Mouse (Mus musculus): ENCODE data around the gene Rad51. TPM values are rescaled to one million over a fixed set of nuclear protein-coding genes. Genes with fewer than 3 reads are reported as not detected.

Rad51 gene
- polyA plus RNA-seq, 1 experiment, result 8.7 TPM

- Histone ChIP-seq H3K27ac (ENCODE audit: insufficient read depth, low read depth, low read length) (no peak overlapping the region), H3K36me3 (ENCODE audit: control insufficient read depth, insufficient read depth, low read length) (peaks cover 2% of the 10 kb centered on the region), H3K4me3 (ENCODE audit: low read depth, low read length) (peak overlapping the region; percentile 84), H3K27me3 (ENCODE audit: control insufficient read depth, insufficient read depth, low read length) (no peaks in the 10 kb centered on the region), H3K4me1 (ENCODE audit: control insufficient read depth, insufficient read depth, insufficient read length, low read length) (0 out of 2 replicates have a peak, but pooled peaks cover 2% of the 10 kb centered on the region)
- no peak for TF ChIP-seq POLR2A (IDR thresholded peaks at IDR 0.05; ENCODE audit: low read depth, low read length)
- TF ChIP-seq CTCF (IDR thresholded peaks at IDR 0.05; ENCODE audit: extremely low read depth, insufficient read length, insufficient replicate concordance, low read depth, low read length), result no peak
- WGBS, result 7% methylated on average over 20 of the region's 20 CpGs
Measured at GRCm38 (mm10) chr2:119113121-119113925, 730 bp downstream of the Rad51 start.

- Histone ChIP-seq H3K27ac (ENCODE audit: insufficient read depth, low read depth, low read length) (no peak overlapping the region), H3K27me3 (ENCODE audit: control insufficient read depth, insufficient read depth, low read length) (no peaks in the 10 kb centered on the region)
- no peak for TF ChIP-seq POLR2A (IDR thresholded peaks at IDR 0.05; ENCODE audit: low read depth, low read length)
- TF ChIP-seq CTCF (IDR thresholded peaks at IDR 0.05; ENCODE audit: extremely low read depth, insufficient read length, insufficient replicate concordance, low read depth, low read length), result no peak
Measured at GRCm38 (mm10) chr2:119136346-119136898, 23.8 kb downstream of the Rad51 start.

GRCm38 (mm10) chr2:119145199-119145598, 32.6 kb downstream of the Rad51 start:
- H3K36me3 ChIP-seq (ENCODE audit: control insufficient read depth, insufficient read depth, low read length), result peaks cover 84% of the 10 kb centered on the region
- TF ChIP-seq CTCF (IDR thresholded peaks at IDR 0.05; ENCODE audit: extremely low read depth, insufficient read length, insufficient replicate concordance, low read depth, low read length), result peak; percentile 54; the same call in 1 of the 2 replicates
- TF ChIP-seq POLR2A (IDR thresholded peaks at IDR 0.05; ENCODE audit: low read depth, low read length), result no peak
- no peaks in the 10 kb centered on the region for H3K4me1 ChIP-seq (ENCODE audit: control insufficient read depth, insufficient read depth, insufficient read length, low read length)
- H3K4me3 ChIP-seq (ENCODE audit: low read depth, low read length), result no peak overlapping the region
- H3K27ac ChIP-seq (ENCODE audit: insufficient read depth, low read depth, low read length), result no peak overlapping the region
- 84% methylated on average over 2 of the region's 2 CpGs for WGBS
- no peaks in the 10 kb centered on the region for H3K27me3 ChIP-seq (ENCODE audit: control insufficient read depth, insufficient read depth, low read length)

More at GRCm38 (mm10) chr2:119136346-119136898, 23.8 kb downstream of the Rad51 start:
- Histone ChIP-seq H3K36me3 (ENCODE audit: control insufficient read depth, insufficient read depth, low read length) (peaks cover 46% of the 10 kb centered on the region), H3K4me3 (ENCODE audit: low read depth, low read length) (no peak overlapping the region), H3K4me1 (ENCODE audit: control insufficient read depth, insufficient read depth, insufficient read length, low read length) (no peaks in the 10 kb centered on the region)
- WGBS, result 74% methylated on average over 5 of the region's 5 CpGs

GRCm38 (mm10) chr2:119146435-119146834, 33.8 kb downstream of the Rad51 start:
- Histone ChIP-seq H3K27me3 (ENCODE audit: control insufficient read depth, insufficient read depth, low read length) (no peaks in the 10 kb centered on the region), H3K36me3 (ENCODE audit: control insufficient read depth, insufficient read depth, low read length) (peaks cover 86% of the 10 kb centered on the region), H3K27ac (ENCODE audit: insufficient read depth, low read depth, low read length) (no peak overlapping the region), H3K4me1 (ENCODE audit: control insufficient read depth, insufficient read depth, insufficient read length, low read length) (no peaks in the 10 kb centered on the region), H3K4me3 (ENCODE audit: low read depth, low read length) (no peak overlapping the region)
- TF ChIP-seq CTCF (IDR thresholded peaks at IDR 0.05; ENCODE audit: extremely low read depth, insufficient read length, insufficient replicate concordance, low read depth, low read length), result no peak
- no peak for TF ChIP-seq POLR2A (IDR thresholded peaks at IDR 0.05; ENCODE audit: low read depth, low read length)
- 76% methylated on average over 6 of the region's 6 CpGs for WGBS

GRCm38 (mm10) chr2:119147160-119147678, 34.6 kb downstream of the Rad51 start:
- WGBS, result 90% methylated on average over 22 of the region's 22 CpGs
- H3K36me3 ChIP-seq (ENCODE audit: control insufficient read depth, insufficient read depth, low read length), result peaks cover 85% of the 10 kb centered on the region

GRCm38 (mm10) chr2:119147775-119148174, 35.2 kb downstream of the Rad51 start:
- Histone ChIP-seq H3K36me3 (ENCODE audit: control insufficient read depth, insufficient read depth, low read length) (peaks cover 83% of the 10 kb centered on the region), H3K27me3 (ENCODE audit: control insufficient read depth, insufficient read depth, low read length) (no peaks in the 10 kb centered on the region), H3K27ac (ENCODE audit: insufficient read depth, low read depth, low read length) (no peak overlapping the region), H3K4me3 (ENCODE audit: low read depth, low read length) (no peak overlapping the region), H3K4me1 (ENCODE audit: control insufficient read depth, insufficient read depth, insufficient read length, low read length) (no peaks in the 10 kb centered on the region)
- TF ChIP-seq POLR2A (IDR thresholded peaks at IDR 0.05; ENCODE audit: low read depth, low read length), result no peak
- no peak for TF ChIP-seq CTCF (IDR thresholded peaks at IDR 0.05; ENCODE audit: extremely low read depth, insufficient read length, insufficient replicate concordance, low read depth, low read length)
- 91% methylated on average over 8 of the region's 8 CpGs for WGBS

More at GRCm38 (mm10) chr2:119147160-119147678, 34.6 kb downstream of the Rad51 start:
- Histone ChIP-seq H3K27me3 (ENCODE audit: control insufficient read depth, insufficient read depth, low read length) (no peaks in the 10 kb centered on the region), H3K27ac (ENCODE audit: insufficient read depth, low read depth, low read length) (no peak overlapping the region), H3K4me3 (ENCODE audit: low read depth, low read length) (no peak overlapping the region), H3K4me1 (ENCODE audit: control insufficient read depth, insufficient read depth, insufficient read length, low read length) (no peaks in the 10 kb centered on the region)
- TF ChIP-seq POLR2A (IDR thresholded peaks at IDR 0.05; ENCODE audit: low read depth, low read length), result no peak
- TF ChIP-seq CTCF (IDR thresholded peaks at IDR 0.05; ENCODE audit: extremely low read depth, insufficient read length, insufficient replicate concordance, low read depth, low read length), result no peak

- peaks cover 60% of the 10 kb centered on the region for H3K36me3 ChIP-seq (ENCODE audit: control insufficient read depth, insufficient read depth, low read length)
- 84% methylated on average over 6 of the region's 6 CpGs for WGBS
Measured at GRCm38 (mm10) chr2:119152255-119152654, 39.7 kb downstream of the Rad51 start.

More at GRCm38 (mm10) chr2:119152255-119152654, 39.7 kb downstream of the Rad51 start:
- peaks cover 9% of the 10 kb centered on the region for H3K4me1 ChIP-seq (ENCODE audit: control insufficient read depth, insufficient read depth, insufficient read length, low read length)
- H3K27ac ChIP-seq (ENCODE audit: insufficient read depth, low read depth, low read length), result no peak overlapping the region
- no peak for TF ChIP-seq POLR2A (IDR thresholded peaks at IDR 0.05; ENCODE audit: low read depth, low read length)
- no peak for TF ChIP-seq CTCF (IDR thresholded peaks at IDR 0.05; ENCODE audit: extremely low read depth, insufficient read length, insufficient replicate concordance, low read depth, low read length)
- H3K27me3 ChIP-seq (ENCODE audit: control insufficient read depth, insufficient read depth, low read length), result no peaks in the 10 kb centered on the region
- no peak overlapping the region for H3K4me3 ChIP-seq (ENCODE audit: low read depth, low read length)
